Mouse (Mus musculus) embryonic facial prominence, embryonic 13.5 days (tissue): Measurements from ENCODE around the gene Pclo. TPM values are rescaled to one million over a fixed set of nuclear protein-coding genes. Genes with fewer than 3 reads are reported as not detected.

ENCODE experiments used
- ATAC-seq: fragments of 200-750 bp; cut with Nextera tagmentation; 2 replicates; pipeline ENCODE4 v1.8.0; 2017; ENCODE audit warnings: low read depth; ENCODE audit not compliant: insufficient number of reproducible peaks, insufficient read depth, low FRiP score, low TSS enrichment
- H3K27ac ChIP-seq: fragments of 300-500 bp; sonication (generic); 2 replicates; pipeline ENCODE4 v1.5.1; 2015; ENCODE audit warnings: moderate library complexity, mild to moderate bottlenecking, inconsistent platforms
- H3K27me3 ChIP-seq: fragments of 300-500 bp; sonication (generic); 2 replicates; pipeline ENCODE4 v1.6.1; 2015; ENCODE audit warnings: mild to moderate bottlenecking, inconsistent platforms
- H3K36me3 ChIP-seq: fragments of 300-500 bp; sonication (generic); 2 replicates; pipeline ENCODE4 v1.6.1; 2015; ENCODE audit warnings: mild to moderate bottlenecking, inconsistent platforms
- H3K4me1 ChIP-seq: fragments of 300-500 bp; sonication (generic); 2 replicates; pipeline ENCODE4 v1.6.1; 2015; ENCODE audit warnings: inconsistent platforms
- H3K4me2 ChIP-seq: fragments of 300-500 bp; sonication (generic); 2 replicates; pipeline ENCODE4 v1.6.1; 2015; ENCODE audit warnings: moderate library complexity, mild to moderate bottlenecking, inconsistent platforms
- H3K4me3 ChIP-seq: fragments of 300-500 bp; sonication (generic); 2 replicates; pipeline ENCODE4 v1.5.1; 2015; ENCODE audit warnings: mild to moderate bottlenecking, inconsistent platforms
- H3K9ac ChIP-seq: fragments of 300-500 bp; sonication (generic); 2 replicates; pipeline ENCODE4 v1.6.1; 2015; ENCODE audit warnings: mild to moderate bottlenecking, inconsistent platforms
- H3K9me3 ChIP-seq: fragments of 300-500 bp; sonication (generic); 2 replicates; pipeline ENCODE4 v1.6.1; 2016; ENCODE audit warnings: inconsistent platforms
- WGBS: fragments of 180-500 bp; shearing (Covaris S2); methylation state at CpG from one replicate; pipeline ENCODE4 v1.1.7; 2015; ENCODE audit warnings: mixed read lengths; 5-methylcytosine and 5-hydroxymethylcytosine counted together
- polyA plus RNA-seq: library from polyadenylated mRNA; unstranded; fragments of >200 nt; fragmentation: Nextera tagmentation; extraction: Ambion mirVana; gene quantifications from 2 replicates; pipeline ENCODE4 v1.2.1, GENCODE M21; 2015

The Pclo gene
- polyA plus RNA-seq, 1 experiment from 2014 or later, result 0.62 TPM

DNA sequence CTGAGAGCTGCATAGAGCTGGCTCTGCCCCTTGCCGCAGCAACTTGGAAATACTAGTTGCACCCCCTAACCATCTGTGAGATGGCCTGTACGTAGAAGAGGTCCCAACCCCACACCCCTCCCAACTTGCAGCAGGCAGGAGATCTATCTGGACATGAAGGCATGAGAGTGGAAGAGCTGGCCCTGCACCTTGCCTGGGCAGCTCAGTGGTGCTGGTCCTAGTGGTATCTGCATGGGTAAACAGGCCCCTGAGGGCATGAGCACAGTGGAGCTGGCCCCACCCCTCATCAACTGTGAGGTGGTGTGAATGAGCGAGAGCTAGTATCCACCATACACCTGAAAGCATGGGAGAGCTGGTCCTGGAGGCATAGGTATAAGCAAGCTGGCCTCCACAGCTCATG is 60.9 kb downstream of the Pclo start:
- no peak for ATAC-seq
- H3K4me3 ChIP-seq, result no peak overlapping the region

DNA sequence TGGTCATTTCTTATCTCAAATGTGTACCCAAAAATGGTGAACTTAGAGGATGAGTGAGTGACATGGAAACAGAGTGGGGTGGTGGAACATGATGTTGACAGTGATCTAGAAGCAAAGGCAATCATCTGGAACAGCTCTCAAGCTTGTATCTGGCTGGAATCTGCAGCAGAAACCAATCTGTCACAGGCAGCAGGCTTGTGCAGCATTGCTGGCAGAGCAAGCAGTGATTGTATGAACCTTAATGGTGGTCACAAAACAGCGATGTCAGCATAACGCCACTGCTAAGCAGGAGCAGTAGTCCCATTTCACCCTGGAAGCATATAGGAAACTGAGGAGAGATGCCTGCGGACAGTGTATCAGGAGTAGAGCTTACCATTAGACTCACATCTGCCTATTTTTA is 76.8 kb downstream of the Pclo start:
- 81% methylated on average over 3 of the region's 3 CpGs for WGBS
- no peaks in the 10 kb centered on the region for H3K27me3 ChIP-seq
- no peaks in the 10 kb centered on the region for H3K9me3 ChIP-seq
- ATAC-seq, result no peak
- H3K4me3 ChIP-seq, result no peak overlapping the region
- no peaks in the 10 kb centered on the region for H3K4me1 ChIP-seq
- H3K9ac ChIP-seq, result no peak overlapping the region
- H3K36me3 ChIP-seq, result no peaks in the 10 kb centered on the region
- no peak overlapping the region for H3K4me2 ChIP-seq
- H3K27ac ChIP-seq, result no peak overlapping the region

More for the DNA sequence above, 60.9 kb downstream of the Pclo start:
- no peak overlapping the region for H3K4me2 ChIP-seq
- H3K4me1 ChIP-seq, result no peaks in the 10 kb centered on the region
- H3K9ac ChIP-seq, result no peak overlapping the region
- WGBS, result 78% methylated on average over 3 of the region's 3 CpGs
- no peaks in the 10 kb centered on the region for H3K27me3 ChIP-seq
- no peaks in the 10 kb centered on the region for H3K9me3 ChIP-seq
- H3K36me3 ChIP-seq, result no peaks in the 10 kb centered on the region
- no peak overlapping the region for H3K27ac ChIP-seq

DNA sequence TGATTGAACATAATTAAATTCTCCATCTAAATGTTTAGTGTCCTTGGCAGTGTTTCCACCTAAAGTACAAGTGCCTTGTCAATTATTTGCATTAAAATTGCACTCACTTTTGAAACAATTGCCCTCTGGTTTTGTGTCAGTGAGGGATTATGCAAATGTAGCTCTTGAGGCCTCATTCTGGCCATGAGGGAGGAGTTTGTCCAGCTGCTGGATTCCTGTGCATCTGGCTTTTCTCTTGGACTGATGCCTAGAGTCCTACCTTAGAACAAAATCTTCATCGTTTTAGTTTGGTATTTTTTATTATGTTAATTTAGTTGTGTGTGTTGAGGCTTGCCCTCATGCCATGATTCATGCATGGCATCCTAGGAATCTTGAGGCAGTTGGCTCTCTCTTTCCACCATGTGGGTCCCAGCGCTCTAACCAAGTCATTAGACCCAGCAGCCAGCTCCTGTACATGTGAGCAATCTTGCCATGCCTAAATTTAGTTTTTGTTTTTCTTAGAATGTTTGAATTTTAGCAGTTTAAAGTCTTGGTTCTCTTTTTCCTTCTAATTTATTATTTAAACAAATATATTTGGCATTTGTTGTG is 80.8 kb downstream of the Pclo start:
- 61% methylated on average over 2 of the region's 2 CpGs for WGBS
- H3K36me3 ChIP-seq, result no peaks in the 10 kb centered on the region
- H3K27ac ChIP-seq, result no peak overlapping the region
- no peaks in the 10 kb centered on the region for H3K27me3 ChIP-seq
- H3K4me1 ChIP-seq, result no peaks in the 10 kb centered on the region
- no peak overlapping the region for H3K4me3 ChIP-seq
- H3K9me3 ChIP-seq, result no peaks in the 10 kb centered on the region
- no peak for ATAC-seq
- no peak overlapping the region for H3K9ac ChIP-seq
- no peak overlapping the region for H3K4me2 ChIP-seq

DNA sequence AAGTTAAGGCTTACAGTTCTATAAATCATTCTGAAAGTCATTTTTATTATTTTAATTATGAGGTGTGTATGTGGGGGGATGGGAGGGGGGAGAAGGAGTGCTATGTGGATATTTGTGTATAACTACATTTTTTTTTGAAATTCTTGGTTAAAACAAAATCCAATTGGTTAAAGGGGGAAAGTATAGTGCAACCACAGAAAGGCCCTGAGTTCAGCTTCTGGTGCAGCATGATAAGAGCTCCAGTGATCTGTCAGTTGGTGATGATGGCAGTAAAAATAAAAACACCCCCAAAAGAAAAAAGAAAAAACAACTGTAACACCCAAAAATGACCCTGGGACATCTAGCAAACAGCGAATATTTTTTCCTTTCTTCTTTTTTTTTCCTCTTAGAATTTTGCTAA is 93.6 kb downstream of the Pclo start:
- Histone ChIP-seq H3K9ac (no peak overlapping the region), H3K4me2 (no peak overlapping the region), H3K9me3 (no peaks in the 10 kb centered on the region), H3K36me3 (no peaks in the 10 kb centered on the region), H3K27ac (no peak overlapping the region), H3K4me3 (no peak overlapping the region), H3K27me3 (no peaks in the 10 kb centered on the region), H3K4me1 (no peaks in the 10 kb centered on the region)
- 54% methylated on average over 1 of the region's 1 CpGs for WGBS
- ATAC-seq, result no peak

DNA sequence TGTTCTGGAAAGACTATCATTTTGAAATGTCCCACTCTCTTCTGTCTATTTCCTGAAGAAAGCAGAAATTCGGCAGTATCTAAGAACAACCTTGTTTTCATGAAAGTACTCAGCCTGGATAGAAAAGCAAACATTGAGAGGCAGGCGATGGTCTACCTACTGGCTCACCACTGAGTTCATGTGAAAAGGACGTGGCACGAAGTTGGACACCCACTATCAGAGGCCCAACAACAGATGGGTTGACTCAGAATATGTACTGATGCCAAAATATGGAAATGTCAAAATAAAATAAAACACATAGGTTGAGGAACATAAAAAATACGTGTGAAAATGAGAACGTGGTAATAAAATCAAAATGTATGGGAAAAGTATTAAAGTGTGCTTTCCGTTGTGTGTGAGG is 106.4 kb downstream of the Pclo start:
- Histone ChIP-seq H3K9ac (no peak overlapping the region), H3K36me3 (no peaks in the 10 kb centered on the region), H3K27me3 (no peaks in the 10 kb centered on the region), H3K4me2 (no peak overlapping the region), H3K9me3 (no peaks in the 10 kb centered on the region), H3K4me3 (no peak overlapping the region), H3K27ac (no peak overlapping the region), H3K4me1 (no peaks in the 10 kb centered on the region)
- 89% methylated on average over 7 of the region's 7 CpGs for WGBS
- no peak for ATAC-seq

DNA sequence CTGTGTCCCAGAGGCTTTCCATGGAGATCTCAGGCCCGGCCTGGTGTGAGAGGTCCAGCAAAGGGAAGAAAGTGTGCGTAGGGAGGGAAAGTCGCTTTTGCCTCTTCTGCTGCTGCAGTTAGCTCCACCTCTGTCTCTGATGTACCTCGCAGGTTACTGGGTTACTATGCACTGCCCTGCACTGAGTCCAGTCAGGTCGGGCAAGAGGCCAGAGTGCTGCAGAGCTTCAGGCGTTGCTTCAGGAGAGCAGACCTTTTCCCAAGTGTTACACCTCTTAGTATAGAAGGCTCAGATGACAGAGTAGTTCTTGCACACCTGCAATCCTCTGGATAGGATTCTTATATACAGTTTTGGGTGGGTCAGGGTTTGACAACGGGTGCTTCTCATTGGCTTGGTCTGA is 108.6 kb downstream of the Pclo start:
- Histone ChIP-seq H3K4me2 (no peak overlapping the region), H3K27ac (no peak overlapping the region), H3K9ac (no peak overlapping the region), H3K36me3 (no peaks in the 10 kb centered on the region), H3K9me3 (no peaks in the 10 kb centered on the region), H3K27me3 (no peaks in the 10 kb centered on the region), H3K4me1 (no peaks in the 10 kb centered on the region), H3K4me3 (no peak overlapping the region)
- WGBS, result 68% methylated on average over 7 of the region's 7 CpGs
- ATAC-seq, result no peak

DNA sequence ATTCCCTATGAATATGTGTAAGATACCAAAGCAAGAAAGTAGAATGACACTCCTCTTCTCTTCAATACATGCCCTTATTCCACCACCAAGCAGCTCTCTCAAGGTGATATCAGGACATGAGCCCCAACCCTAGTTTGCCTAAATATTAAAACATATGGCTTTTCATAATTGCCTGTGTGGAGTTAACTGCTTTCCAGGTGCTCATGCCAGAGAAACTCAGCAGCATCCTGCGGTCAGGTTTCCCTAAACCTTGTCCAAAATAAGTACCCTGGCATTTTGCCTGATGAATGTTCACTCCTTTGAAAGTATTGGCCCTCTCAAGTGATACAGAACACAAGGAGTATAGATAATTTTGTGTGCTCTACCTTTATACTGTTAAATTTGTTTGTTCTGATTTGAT is 126.5 kb downstream of the Pclo start:
- Histone ChIP-seq H3K9ac (no peak overlapping the region), H3K27me3 (no peaks in the 10 kb centered on the region), H3K4me1 (no peaks in the 10 kb centered on the region), H3K4me3 (no peak overlapping the region), H3K36me3 (no peaks in the 10 kb centered on the region), H3K27ac (no peak overlapping the region), H3K4me2 (no peak overlapping the region), H3K9me3 (no peaks in the 10 kb centered on the region)
- WGBS, result 91% methylated on average over 1 of the region's 1 CpGs
- ATAC-seq, result no peak

DNA sequence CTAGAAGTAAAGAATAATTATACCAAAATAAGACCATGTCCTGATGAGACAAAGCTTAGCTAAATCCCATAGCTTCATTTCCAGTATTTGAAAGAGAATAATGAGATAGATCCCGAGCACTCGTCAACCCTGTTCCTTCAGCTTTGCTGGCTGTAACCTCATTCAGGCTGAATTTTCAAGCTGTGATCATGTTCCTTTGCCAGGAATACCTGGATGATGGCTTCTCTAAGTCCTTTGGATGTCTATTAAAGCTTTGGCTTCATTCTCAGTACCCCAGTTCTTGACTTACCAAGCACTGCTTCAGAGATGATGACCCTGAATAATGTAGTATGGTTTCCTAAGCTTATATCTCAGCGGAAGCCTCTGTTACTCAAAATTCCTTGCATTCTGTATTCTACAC is 131.1 kb downstream of the Pclo start:
- WGBS, result 87% methylated on average over 3 of the region's 3 CpGs
- no peak overlapping the region for H3K4me3 ChIP-seq

DNA sequence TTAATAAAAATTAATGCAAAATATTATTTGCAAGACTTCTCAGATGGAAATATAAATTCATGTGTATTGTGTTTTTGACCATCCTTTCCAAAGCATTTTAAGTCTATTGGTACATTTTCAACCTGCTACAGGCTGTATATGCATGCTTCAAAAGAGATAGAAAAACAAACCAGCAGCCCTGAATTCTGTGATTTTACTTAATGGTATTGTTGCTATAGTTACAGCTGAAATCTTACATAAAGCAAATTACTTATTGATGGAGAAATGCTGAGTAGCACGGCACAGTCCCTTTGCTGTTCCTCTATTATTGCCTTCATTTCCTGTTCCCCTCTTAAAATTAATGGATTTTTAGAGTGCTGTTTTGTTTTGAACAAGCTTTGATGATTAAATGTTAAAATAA is 145.9 kb downstream of the Pclo start:
- Histone ChIP-seq H3K4me1 (no peaks in the 10 kb centered on the region), H3K4me3 (no peak overlapping the region)
- ATAC-seq, result no peak

More for the DNA sequence above, 131.1 kb downstream of the Pclo start:
- no peaks in the 10 kb centered on the region for H3K9me3 ChIP-seq
- H3K36me3 ChIP-seq, result no peaks in the 10 kb centered on the region
- H3K27me3 ChIP-seq, result no peaks in the 10 kb centered on the region
- no peak overlapping the region for H3K27ac ChIP-seq
- no peak overlapping the region for H3K9ac ChIP-seq
- no peak for ATAC-seq
- no peak overlapping the region for H3K4me2 ChIP-seq
- H3K4me1 ChIP-seq, result no peaks in the 10 kb centered on the region

DNA sequence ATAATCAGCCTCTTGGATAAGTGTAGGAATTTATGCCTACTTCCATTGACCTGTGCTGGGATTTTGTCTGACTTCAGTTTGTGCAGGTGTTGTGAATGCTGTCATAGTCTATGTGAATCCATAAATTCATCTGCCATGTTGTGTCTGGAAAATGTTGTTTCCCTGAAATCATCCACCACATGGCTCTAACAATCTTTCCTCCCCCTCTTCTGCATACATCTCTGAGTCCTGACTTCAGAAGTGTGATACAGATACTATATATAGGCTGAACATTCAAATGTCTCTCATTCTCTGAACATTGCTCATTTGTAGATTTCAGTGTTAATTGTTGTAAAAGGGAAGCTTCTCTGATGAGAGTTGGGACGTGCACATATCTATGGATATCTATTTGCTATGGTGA is 147.5 kb downstream of the Pclo start:
- Histone ChIP-seq H3K9ac (no peak overlapping the region), H3K9me3 (no peaks in the 10 kb centered on the region), H3K27me3 (no peaks in the 10 kb centered on the region), H3K27ac (no peak overlapping the region), H3K4me1 (no peaks in the 10 kb centered on the region), H3K36me3 (no peaks in the 10 kb centered on the region), H3K4me3 (no peak overlapping the region), H3K4me2 (no peak overlapping the region)
- 71% methylated on average over 1 of the region's 1 CpGs for WGBS
- no peak for ATAC-seq

More for the DNA sequence above, 145.9 kb downstream of the Pclo start:
- no peak overlapping the region for H3K9ac ChIP-seq
- H3K9me3 ChIP-seq, result no peaks in the 10 kb centered on the region
- H3K36me3 ChIP-seq, result no peaks in the 10 kb centered on the region
- WGBS, result 72% methylated on average over 1 of the region's 1 CpGs
- H3K27ac ChIP-seq, result no peak overlapping the region
- H3K4me2 ChIP-seq, result no peak overlapping the region
- no peaks in the 10 kb centered on the region for H3K27me3 ChIP-seq

DNA sequence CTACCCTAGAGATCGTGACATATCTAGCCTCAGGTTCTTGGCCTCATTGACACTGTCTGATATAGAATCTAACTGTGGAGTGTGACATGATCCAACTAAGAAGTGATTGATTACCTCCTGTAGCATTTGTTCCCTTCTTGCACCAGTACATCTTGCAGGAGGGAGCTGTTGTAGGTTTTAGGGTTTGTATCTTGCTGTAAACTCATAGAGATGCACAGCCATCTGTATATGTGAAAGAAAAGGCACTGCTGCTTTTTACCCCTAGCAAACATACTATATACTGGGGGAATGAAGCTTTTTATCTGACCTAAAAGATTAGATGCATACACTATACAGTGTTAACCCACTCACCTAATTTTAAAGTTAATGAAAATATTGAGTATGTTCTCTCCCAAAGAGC is 147.9 kb downstream of the Pclo start:
- no peaks in the 10 kb centered on the region for H3K4me1 ChIP-seq
- no peaks in the 10 kb centered on the region for H3K27me3 ChIP-seq
- no peaks in the 10 kb centered on the region for H3K9me3 ChIP-seq
- ATAC-seq, result no peak
- no peak overlapping the region for H3K4me2 ChIP-seq
- WGBS, result 75% methylated on average over 1 of the region's 1 CpGs
- no peak overlapping the region for H3K9ac ChIP-seq
- no peak overlapping the region for H3K27ac ChIP-seq
- H3K4me3 ChIP-seq, result no peak overlapping the region
- H3K36me3 ChIP-seq, result no peaks in the 10 kb centered on the region

DNA sequence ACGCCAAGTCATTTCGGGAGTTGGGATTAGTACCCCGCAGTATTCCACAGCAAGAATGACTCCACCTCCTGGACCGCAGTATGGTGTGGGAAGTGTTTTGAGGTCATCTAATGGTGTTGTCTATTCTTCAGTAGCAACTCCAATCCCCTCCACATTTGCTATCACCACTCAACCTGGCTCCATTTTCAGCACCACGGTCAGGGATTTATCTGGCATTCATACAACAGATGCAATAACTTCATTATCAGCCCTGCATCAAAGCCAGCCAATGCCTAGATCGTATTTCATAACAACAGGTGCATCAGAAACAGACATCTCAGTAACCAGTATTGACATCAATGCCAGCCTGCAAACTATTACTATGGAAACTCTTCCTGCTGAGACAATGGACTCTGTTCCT is 165.7 kb downstream of the Pclo start:
- ATAC-seq, result no peak
- Histone ChIP-seq H3K9ac (no peak overlapping the region), H3K27me3 (no peaks in the 10 kb centered on the region), H3K9me3 (0 out of 2 replicates have a peak, but pooled peaks cover 5% of the 10 kb centered on the region), H3K27ac (no peak overlapping the region), H3K36me3 (no peaks in the 10 kb centered on the region), H3K4me2 (no peak overlapping the region), H3K4me3 (no peak overlapping the region), H3K4me1 (no peaks in the 10 kb centered on the region)
- WGBS, result 84% methylated on average over 6 of the region's 6 CpGs

DNA sequence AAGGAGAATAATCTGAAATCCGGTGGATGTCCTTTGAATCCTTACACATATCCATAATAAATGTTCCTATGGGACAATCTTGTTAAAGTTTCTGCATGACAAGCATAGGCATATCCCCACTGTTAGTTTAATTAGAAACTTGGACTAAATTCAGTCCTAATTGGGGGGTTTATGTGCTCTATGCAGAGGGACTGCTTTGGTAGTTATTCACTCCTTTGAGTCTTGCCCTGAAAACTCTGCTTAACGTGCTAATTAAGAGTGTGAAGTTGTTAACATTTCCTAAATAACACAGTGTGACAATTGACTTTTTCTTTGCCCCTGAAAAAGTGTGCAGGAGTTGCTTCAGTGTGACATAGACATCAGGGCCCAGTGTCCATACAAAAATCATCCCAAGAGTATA is 177.3 kb downstream of the Pclo start:
- H3K36me3 ChIP-seq, result no peaks in the 10 kb centered on the region
- H3K27ac ChIP-seq, result no peak overlapping the region
- no peaks in the 10 kb centered on the region for H3K27me3 ChIP-seq
- ATAC-seq, result no peak
- H3K4me1 ChIP-seq, result no peaks in the 10 kb centered on the region
- H3K9ac ChIP-seq, result no peak overlapping the region
- WGBS, result 67% methylated on average over 2 of the region's 2 CpGs
- H3K4me2 ChIP-seq, result no peak overlapping the region
- H3K9me3 ChIP-seq, result no peaks in the 10 kb centered on the region
- H3K4me3 ChIP-seq, result no peak overlapping the region
